Mouse (Mus musculus) urinary bladder, adult 2 months (tissue): ENCODE measurements around the gene Angptl1. TPM values are rescaled to one million over a fixed set of nuclear protein-coding genes. Genes with fewer than 3 reads are reported as not detected.

Experiments used
- DNase-seq: peaks from one replicate; pipeline ENCODE4 v3.0.0; 2022; ENCODE audit warnings: low spot score
- polyA plus RNA-seq: library from polyadenylated mRNA; depleted of rRNA; stranded (reverse); fragments of >200 nt; gene quantifications from 2 replicates; pipeline ENCODE4 v1.2.3, GENCODE M21; 2012; rRNA removed

The Angptl1 gene
- 2.8 and 4.4 TPM in 2 replicates for polyA plus RNA-seq

- DNase-seq = no peak
Observed at GRCm38 (mm10) chr1:156838177-156838576, at the start of gene Angptl1. Gene Angptl1 (plus strand): TSS chr1:156838562.

- no peak for DNase-seq
Observed at GRCm38 (mm10) chr1:156789844-156790490, 48.4 kb upstream of the Angptl1 start.

- no peak for DNase-seq
Observed at GRCm38 (mm10) chr1:156796251-156796650, 42.1 kb upstream of the Angptl1 start.

GRCm38 (mm10) chr1:156801276-156801675, 37.1 kb upstream of the Angptl1 start:
- no peak for DNase-seq

GRCm38 (mm10) chr1:156808332-156808731, 30.0 kb upstream of the Angptl1 start:
- DNase-seq = no peak

GRCm38 (mm10) chr1:156811928-156812327, 26.4 kb upstream of the Angptl1 start:
- no peak for DNase-seq

- DNase-seq = no peak
Observed at GRCm38 (mm10) chr1:156812716-156813115, 25.6 kb upstream of the Angptl1 start.

- no peak for DNase-seq
Observed at GRCm38 (mm10) chr1:156813485-156813884, 24.9 kb upstream of the Angptl1 start.

GRCm38 (mm10) chr1:156819236-156819635, 19.1 kb upstream of the Angptl1 start:
- no peak for DNase-seq

- no peak for DNase-seq
Observed at GRCm38 (mm10) chr1:156838695-156839094, 333 bp downstream of the Angptl1 start.

- DNase-seq = no peak
Observed at GRCm38 (mm10) chr1:156841625-156842339, 3.4 kb downstream of the Angptl1 start.

GRCm38 (mm10) chr1:156847098-156847497, 8.7 kb downstream of the Angptl1 start:
- DNase-seq = no peak

- no peak for DNase-seq
Observed at GRCm38 (mm10) chr1:156852409-156852808, 14.0 kb downstream of the Angptl1 start.

- DNase-seq = no peak
Observed at GRCm38 (mm10) chr1:156852872-156853271, 14.5 kb downstream of the Angptl1 start.

GRCm38 (mm10) chr1:156854558-156854957, 16.2 kb downstream of the Angptl1 start:
- DNase-seq = no peak

GRCm38 (mm10) chr1:156856666-156857065, 18.3 kb downstream of the Angptl1 start:
- no peak for DNase-seq

- no peak for DNase-seq
Observed at GRCm38 (mm10) chr1:156859156-156859555, 20.8 kb downstream of the Angptl1 start.

GRCm38 (mm10) chr1:156859711-156860250, 21.4 kb downstream of the Angptl1 start:
- no peak for DNase-seq

- DNase-seq = no peak
Observed at GRCm38 (mm10) chr1:156860266-156860665, 21.9 kb downstream of the Angptl1 start.

- DNase-seq = no peak
Observed at GRCm38 (mm10) chr1:156861475-156862043, 23.2 kb downstream of the Angptl1 start.

- no peak for DNase-seq
Observed at GRCm38 (mm10) chr1:156863726-156864125, 25.4 kb downstream of the Angptl1 start.

- DNase-seq = no peak
Observed at GRCm38 (mm10) chr1:156864240-156864639, 25.9 kb downstream of the Angptl1 start.

- DNase-seq = no peak
Observed at GRCm38 (mm10) chr1:156870028-156870427, 31.7 kb downstream of the Angptl1 start.
